Mouse (Mus musculus) forebrain, embryonic 13.5 days (tissue): ENCODE data around the gene Opn4. TPM values are rescaled to one million over a fixed set of nuclear protein-coding genes. Genes with fewer than 3 reads are reported as not detected.

Experiments used
- ATAC-seq: fragments of 200-750 bp; cut with Nextera tagmentation; 2 replicates; pipeline ENCODE4 v1.8.0; 2017
- H3K27ac ChIP-seq: fragments of 300-500 bp; sonication (generic); 2 replicates; pipeline ENCODE4 v1.5.1; 2015; ENCODE audit warnings: inconsistent platforms, mild to moderate bottlenecking, moderate library complexity
- H3K27me3 ChIP-seq: fragments of 300-500 bp; sonication (generic); 2 replicates; pipeline ENCODE4 v1.6.1; 2015; ENCODE audit warnings: mild to moderate bottlenecking, inconsistent platforms
- H3K36me3 ChIP-seq: fragments of 300-500 bp; sonication (generic); 2 replicates; pipeline ENCODE4 v1.6.1; 2015; ENCODE audit warnings: mild to moderate bottlenecking, inconsistent platforms; ENCODE audit not compliant: poor library complexity, severe bottlenecking
- H3K4me1 ChIP-seq: fragments of 300-500 bp; sonication (generic); 2 replicates; pipeline ENCODE4 v1.6.1; 2015; ENCODE audit warnings: inconsistent platforms
- H3K4me2 ChIP-seq: fragments of 300-500 bp; sonication (generic); 2 replicates; pipeline ENCODE4 v1.6.1; 2015; ENCODE audit warnings: inconsistent platforms, mild to moderate bottlenecking, moderate library complexity
- H3K4me3 ChIP-seq: fragments of 300-500 bp; sonication (generic); 2 replicates; pipeline ENCODE4 v1.5.1; 2015; ENCODE audit warnings: mild to moderate bottlenecking, inconsistent platforms
- H3K9ac ChIP-seq: fragments of 300-500 bp; sonication (generic); 2 replicates; pipeline ENCODE4 v1.6.1; 2015; ENCODE audit warnings: mild to moderate bottlenecking, inconsistent platforms
- H3K9me3 ChIP-seq: fragments of 300-500 bp; sonication (generic); replicated peaks from 2 replicates; pipeline ENCODE4 v1.6.1; 2016; ENCODE audit warnings: inconsistent platforms
- WGBS: fragments of 180-500 bp; shearing (Covaris S2); methylation state at CpG from one replicate; pipeline ENCODE4 v1.1.7; 2015; 5-methylcytosine and 5-hydroxymethylcytosine counted together
- polyA plus RNA-seq: library from polyadenylated mRNA; unstranded; fragments of >200 nt; fragmentation: Nextera tagmentation; extraction: Ambion mirVana; gene quantifications from 2 replicates; pipeline ENCODE4 v1.2.1, GENCODE M21; 2015

Gene Opn4
- 0.16 TPM in 1 of 2 replicates, not detected in the other for polyA plus RNA-seq

GRCm38 (mm10) chr14:34599941-34600340 lies at the start of gene Opn4:
Opn4 (minus strand) TSS chr14:34600142.
- Histone ChIP-seq H3K27ac (no peak within 1 kb of the TSS), H3K4me2 (no peak within 1 kb of the TSS), H3K9me3 (no peaks in the 10 kb centered on the region), H3K36me3 (no peaks in the 10 kb centered on the region), H3K27me3 (no peaks in the 10 kb centered on the region), H3K4me3 (no peak within 1 kb of the TSS), H3K4me1 (no peaks in the 10 kb centered on the region), H3K9ac (no peak within 1 kb of the TSS)
- WGBS: 63% methylated on average over 8 of the region's 8 CpGs
- ATAC-seq: no peak

- no peak overlapping the region for H3K27ac ChIP-seq
- H3K4me1 ChIP-seq: no peaks in the 10 kb centered on the region
- no peak overlapping the region for H3K4me3 ChIP-seq
- no peak for ATAC-seq
- WGBS: 84% methylated on average over 8 of the region's 8 CpGs
- no peak overlapping the region for H3K9ac ChIP-seq
- H3K4me2 ChIP-seq: no peak overlapping the region
- H3K36me3 ChIP-seq: no peaks in the 10 kb centered on the region
- H3K9me3 ChIP-seq: no peaks in the 10 kb centered on the region
- no peaks in the 10 kb centered on the region for H3K27me3 ChIP-seq
Observed at GRCm38 (mm10) chr14:34647870-34648475, 48.0 kb upstream of the Opn4 start.

- no peak overlapping the region for H3K27ac ChIP-seq
- no peak overlapping the region for H3K4me3 ChIP-seq
- H3K9me3 ChIP-seq: no peaks in the 10 kb centered on the region
- no peaks in the 10 kb centered on the region for H3K36me3 ChIP-seq
- no peaks in the 10 kb centered on the region for H3K4me1 ChIP-seq
- no peak overlapping the region for H3K9ac ChIP-seq
- WGBS: 78% methylated on average over 7 of the region's 7 CpGs
- no peak for ATAC-seq
- no peaks in the 10 kb centered on the region for H3K27me3 ChIP-seq
- H3K4me2 ChIP-seq: no peak overlapping the region
Observed at GRCm38 (mm10) chr14:34644140-34644539, 44.2 kb upstream of the Opn4 start.

- Histone ChIP-seq H3K9ac (no peak overlapping the region), H3K27ac (no peak overlapping the region), H3K36me3 (no peaks in the 10 kb centered on the region), H3K27me3 (no peaks in the 10 kb centered on the region), H3K9me3 (no peaks in the 10 kb centered on the region), H3K4me3 (no peak overlapping the region), H3K4me1 (no peaks in the 10 kb centered on the region), H3K4me2 (no peak overlapping the region)
- 88% methylated on average over 6 of the region's 6 CpGs for WGBS
- no peak for ATAC-seq
Observed at GRCm38 (mm10) chr14:34635721-34636120, 35.8 kb upstream of the Opn4 start.

- Histone ChIP-seq H3K9ac (no peak overlapping the region), H3K4me2 (no peak overlapping the region), H3K27ac (no peak overlapping the region), H3K36me3 (no peaks in the 10 kb centered on the region), H3K4me1 (no peaks in the 10 kb centered on the region), H3K4me3 (no peak overlapping the region), H3K9me3 (no peaks in the 10 kb centered on the region), H3K27me3 (no peaks in the 10 kb centered on the region)
- ATAC-seq: no peak
- 55% methylated on average over 7 of the region's 7 CpGs for WGBS
Observed at GRCm38 (mm10) chr14:34635192-34635591, 35.2 kb upstream of the Opn4 start.

- no peaks in the 10 kb centered on the region for H3K27me3 ChIP-seq
- H3K36me3 ChIP-seq: no peaks in the 10 kb centered on the region
- no peak overlapping the region for H3K4me3 ChIP-seq
- H3K9me3 ChIP-seq: no peaks in the 10 kb centered on the region
- no peak overlapping the region for H3K9ac ChIP-seq
- WGBS: 79% methylated on average over 10 of the region's 10 CpGs
- H3K4me2 ChIP-seq: no peak overlapping the region
- ATAC-seq: no peak
- no peak overlapping the region for H3K27ac ChIP-seq
- H3K4me1 ChIP-seq: no peaks in the 10 kb centered on the region
Observed at GRCm38 (mm10) chr14:34632722-34633448, 32.9 kb upstream of the Opn4 start.

- ATAC-seq: no peak
- Histone ChIP-seq H3K9ac (no peak overlapping the region), H3K27me3 (no peaks in the 10 kb centered on the region), H3K4me1 (no peaks in the 10 kb centered on the region), H3K36me3 (no peaks in the 10 kb centered on the region), H3K4me3 (no peak overlapping the region), H3K27ac (no peak overlapping the region), H3K4me2 (no peak overlapping the region), H3K9me3 (no peaks in the 10 kb centered on the region)
- 87% methylated on average over 7 of the region's 7 CpGs for WGBS
Observed at GRCm38 (mm10) chr14:34626824-34627223, 26.9 kb upstream of the Opn4 start.

GRCm38 (mm10) chr14:34623531-34624210 lies 23.7 kb upstream of the Opn4 start:
- no peaks in the 10 kb centered on the region for H3K4me1 ChIP-seq
- no peak overlapping the region for H3K4me3 ChIP-seq
- no peak overlapping the region for H3K27ac ChIP-seq
- ATAC-seq: no peak
- H3K4me2 ChIP-seq: no peak overlapping the region
- WGBS: 88% methylated on average over 16 of the region's 16 CpGs
- no peaks in the 10 kb centered on the region for H3K9me3 ChIP-seq
- no peak overlapping the region for H3K9ac ChIP-seq
- H3K36me3 ChIP-seq: no peaks in the 10 kb centered on the region
- H3K27me3 ChIP-seq: no peaks in the 10 kb centered on the region

GRCm38 (mm10) chr14:34623074-34623473 lies 23.1 kb upstream of the Opn4 start:
- Histone ChIP-seq H3K4me2 (no peak overlapping the region), H3K4me3 (no peak overlapping the region), H3K4me1 (no peaks in the 10 kb centered on the region), H3K9me3 (no peaks in the 10 kb centered on the region), H3K36me3 (no peaks in the 10 kb centered on the region), H3K27ac (no peak overlapping the region), H3K27me3 (no peaks in the 10 kb centered on the region), H3K9ac (no peak overlapping the region)
- 90% methylated on average over 5 of the region's 5 CpGs for WGBS
- ATAC-seq: no peak

GRCm38 (mm10) chr14:34620611-34621376 lies 20.9 kb upstream of the Opn4 start:
- no peaks in the 10 kb centered on the region for H3K4me1 ChIP-seq
- no peaks in the 10 kb centered on the region for H3K9me3 ChIP-seq
- no peak overlapping the region for H3K27ac ChIP-seq
- WGBS: 42% methylated on average over 10 of the region's 10 CpGs
- no peaks in the 10 kb centered on the region for H3K36me3 ChIP-seq
- H3K4me3 ChIP-seq: no peak overlapping the region
- H3K9ac ChIP-seq: no peak overlapping the region
- H3K4me2 ChIP-seq: no peak overlapping the region
- H3K27me3 ChIP-seq: peaks cover 16% of the 10 kb centered on the region
- no peak for ATAC-seq

GRCm38 (mm10) chr14:34618808-34619207 lies 18.9 kb upstream of the Opn4 start:
- ATAC-seq: 0 out of 2 replicates have a peak, but pooled peaks have one; percentile 11
- Histone ChIP-seq H3K4me1 (peaks cover 8% of the 10 kb centered on the region; the same call in 1 of the 2 replicates), H3K27me3 (peaks cover 34% of the 10 kb centered on the region), H3K9me3 (no peaks in the 10 kb centered on the region), H3K4me3 (no peak overlapping the region), H3K4me2 (no peak overlapping the region), H3K27ac (no peak overlapping the region), H3K36me3 (no peaks in the 10 kb centered on the region), H3K9ac (no peak overlapping the region)
- WGBS: 31% methylated on average over 9 of the region's 9 CpGs

- WGBS: 3% methylated on average over 8 of the region's 8 CpGs
- ATAC-seq: peak; percentile 89
Observed at GRCm38 (mm10) chr14:34616821-34617220, 16.9 kb upstream of the Opn4 start.

More at GRCm38 (mm10) chr14:34616821-34617220, 16.9 kb upstream of the Opn4 start:
- Histone ChIP-seq H3K9me3 (no peaks in the 10 kb centered on the region), H3K4me2 (no peak overlapping the region), H3K27me3 (peaks cover 38% of the 10 kb centered on the region), H3K36me3 (no peaks in the 10 kb centered on the region), H3K4me1 (peaks cover 8% of the 10 kb centered on the region; the same call in 1 of the 2 replicates), H3K27ac (no peak overlapping the region), H3K9ac (no peak overlapping the region), H3K4me3 (no peak overlapping the region)
